Mouse (Mus musculus) forebrain, postnatal 0 days (tissue): ENCODE measurements around the gene Homer2. TPM values are rescaled to one million over a fixed set of nuclear protein-coding genes. Genes with fewer than 3 reads are reported as not detected.
A peak's percentile ranks its signal among the peaks of the same experiment; 100 is the strongest.

Experiments
- ATAC-seq: fragments of 200-750 bp; cut with Nextera tagmentation; 2 replicates; pipeline ENCODE4 v1.8.0; 2017; ENCODE audit warnings: mild to moderate bottlenecking, moderate library complexity
- DNase-seq: peaks from one replicate; pipeline ENCODE4 v3.0.0-alpha.2; 2015
- H3K27ac ChIP-seq: fragments of 300-500 bp; sonication (generic); 2 replicates; pipeline ENCODE4 v1.5.1; 2014; ENCODE audit warnings: low read depth, mild to moderate bottlenecking, antibody characterized with exemption, low read length, moderate library complexity, mixed read lengths
- H3K27me3 ChIP-seq: fragments of 300-500 bp; sonication (generic); 2 replicates; pipeline ENCODE4 v1.6.1; 2014; ENCODE audit warnings: mild to moderate bottlenecking, low read length, mixed read lengths; ENCODE audit not compliant: insufficient read depth
- H3K36me3 ChIP-seq: fragments of 300-500 bp; sonication (generic); 2 replicates; pipeline ENCODE4 v1.6.1; 2014; ENCODE audit warnings: mild to moderate bottlenecking, moderate library complexity; ENCODE audit not compliant: insufficient read depth
- H3K4me1 ChIP-seq: fragments of 300-500 bp; sonication (generic); 2 replicates; pipeline ENCODE4 v1.6.1; 2014; ENCODE audit warnings: antibody characterized with exemption; ENCODE audit not compliant: insufficient read depth
- H3K4me2 ChIP-seq: fragments of 300-500 bp; sonication (generic); 2 replicates; pipeline ENCODE4 v1.6.1; 2014; ENCODE audit warnings: low read depth, mild to moderate bottlenecking, moderate library complexity
- H3K4me3 ChIP-seq: fragments of 300-500 bp; sonication (generic); 2 replicates; pipeline ENCODE4 v1.5.1; 2014; ENCODE audit warnings: low read depth, low read length, mixed read lengths
- H3K9ac ChIP-seq: fragments of 300-500 bp; sonication (generic); 2 replicates; pipeline ENCODE4 v1.6.1; 2014; ENCODE audit warnings: mild to moderate bottlenecking
- H3K9me3 ChIP-seq: fragments of 300-500 bp; sonication (generic); 2 replicates; pipeline ENCODE4 v1.6.1; 2016; ENCODE audit warnings: low read length
- CTCF ChIP-seq: sonication (generic); IDR thresholded peaks from 2 replicates; pipeline ENCODE4 v1.5.1; 2016; ENCODE audit warnings: antibody characterized with exemption, control low read depth, low read depth
- WGBS: fragments of 180-500 bp; shearing (Covaris S2); extraction: QIAGEN DNeasy Blood & Tissue Kit; methylation state at CpG from one replicate; pipeline ENCODE4 v1.1.7; 2014; 5-methylcytosine and 5-hydroxymethylcytosine counted together
- polyA plus RNA-seq: library from polyadenylated mRNA; unstranded; fragments of >200 nt; fragmentation: Nextera tagmentation; extraction: Ambion mirVana; gene quantifications from 2 replicates; pipeline ENCODE4 v1.2.1, GENCODE M21; 2015
- total RNA-seq: library from RNA; depleted of rRNA; stranded (reverse); fragments of >200 nt; gene quantifications from 2 replicates; pipeline ENCODE4 v1.2.3, GENCODE M21; 2014; rRNA removed

Gene Homer2
- total RNA-seq (23.9 and 27.9 TPM in 2 replicates), polyA plus RNA-seq (23.5 and 28.8 TPM in 2 replicates)

- 72% methylated on average over 14 of the region's 14 CpGs for WGBS
Observed at GRCm38 (mm10) chr7:81707471-81708140, at the start of gene Homer2. Homer2 (minus strand) TSS chr7:81707527.

DNA sequence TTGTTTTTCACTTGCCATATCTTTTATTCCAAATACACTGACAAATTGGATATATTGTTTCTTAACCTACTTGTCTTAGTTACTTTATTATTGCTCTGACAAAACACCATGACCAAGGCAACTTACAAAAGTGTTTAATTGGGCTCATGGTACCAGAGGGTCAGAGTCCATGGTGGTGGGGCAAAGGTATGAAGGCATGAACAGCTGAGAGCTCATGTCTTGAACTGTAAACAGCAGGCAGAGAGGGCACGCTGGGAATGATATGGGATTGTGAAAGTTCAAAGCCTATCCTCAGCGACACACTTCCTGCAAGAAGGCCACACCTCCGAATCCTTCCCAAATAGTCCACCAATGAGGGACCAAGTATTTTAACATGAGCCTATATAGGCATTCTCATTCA, 40.6 kb upstream of the Homer2 start:
- DNase-seq = no peak
- Histone ChIP-seq H3K9me3 (no peaks in the 10 kb centered on the region), H3K4me1 (no peaks in the 10 kb centered on the region), H3K27ac (no peak overlapping the region), H3K4me2 (no peak overlapping the region), H3K27me3 (no peaks in the 10 kb centered on the region), H3K4me3 (no peak overlapping the region), H3K36me3 (no peaks in the 10 kb centered on the region), H3K9ac (no peak overlapping the region)
- TF ChIP-seq CTCF = no peak
- WGBS = 87% methylated on average over 3 of the region's 3 CpGs
- no peak for ATAC-seq

More at GRCm38 (mm10) chr7:81707471-81708140, at the start of gene Homer2:
- H3K27me3 ChIP-seq = no peaks in the 10 kb centered on the region
- H3K4me3 ChIP-seq = peak within 1 kb of the TSS; percentile 59
- no peak for TF ChIP-seq CTCF
- H3K9ac ChIP-seq = peak within 1 kb of the TSS; percentile 60
- DNase-seq (no peak), ATAC-seq (no peak)
- no peaks in the 10 kb centered on the region for H3K36me3 ChIP-seq
- H3K9me3 ChIP-seq = 0 out of 2 replicates have a peak, but pooled peaks cover 5% of the 10 kb centered on the region
- peak within 1 kb of the TSS; percentile 62; the same call in 1 of the 2 replicates for H3K27ac ChIP-seq
- peak within 1 kb of the TSS; percentile 90 for H3K4me2 ChIP-seq
- peaks cover 8% of the 10 kb centered on the region; the same call in 1 of the 2 replicates for H3K4me1 ChIP-seq

DNA sequence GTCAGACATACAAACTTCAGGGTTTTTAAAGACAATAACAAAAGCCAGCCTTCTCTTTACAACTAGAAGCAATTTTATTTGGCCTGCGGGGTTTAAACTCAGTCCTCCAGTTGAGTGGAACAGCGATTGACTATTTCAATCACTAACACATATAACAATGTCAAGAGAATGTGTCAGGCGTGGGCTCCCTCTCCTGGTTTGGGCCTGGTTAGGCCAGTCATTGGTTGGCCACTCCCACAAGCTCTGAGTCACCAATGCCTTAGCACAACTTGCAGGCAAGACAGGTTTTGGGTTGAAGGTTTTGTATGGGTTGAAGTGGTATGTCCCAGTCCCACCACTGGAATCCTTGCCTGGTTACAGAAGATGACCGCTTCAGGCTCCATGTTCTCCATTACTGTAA, 36.8 kb upstream of the Homer2 start:
- H3K27ac ChIP-seq = no peak overlapping the region
- no peak overlapping the region for H3K9ac ChIP-seq
- TF ChIP-seq CTCF = peak; percentile 51
- ATAC-seq (0 out of 2 replicates have a peak, but pooled peaks have one; percentile 38), DNase-seq (peak; percentile 27)
- no peaks in the 10 kb centered on the region for H3K27me3 ChIP-seq
- WGBS = 73% methylated on average over 4 of the region's 4 CpGs
- H3K4me2 ChIP-seq = no peak overlapping the region
- H3K4me1 ChIP-seq = no peaks in the 10 kb centered on the region
- no peaks in the 10 kb centered on the region for H3K9me3 ChIP-seq
- H3K4me3 ChIP-seq = no peak overlapping the region
- no peaks in the 10 kb centered on the region for H3K36me3 ChIP-seq

- Histone ChIP-seq H3K27me3 (no peaks in the 10 kb centered on the region), H3K9me3 (no peaks in the 10 kb centered on the region), H3K4me1 (no peaks in the 10 kb centered on the region), H3K4me2 (no peak overlapping the region), H3K27ac (no peak overlapping the region), H3K9ac (no peak overlapping the region), H3K36me3 (no peaks in the 10 kb centered on the region), H3K4me3 (no peak overlapping the region)
- no peak for ATAC-seq
- WGBS = 91% methylated on average over 7 of the region's 7 CpGs
- no peak for TF ChIP-seq CTCF
- no peak for DNase-seq
Observed at GRCm38 (mm10) chr7:81740010-81740409, 32.7 kb upstream of the Homer2 start.

DNA sequence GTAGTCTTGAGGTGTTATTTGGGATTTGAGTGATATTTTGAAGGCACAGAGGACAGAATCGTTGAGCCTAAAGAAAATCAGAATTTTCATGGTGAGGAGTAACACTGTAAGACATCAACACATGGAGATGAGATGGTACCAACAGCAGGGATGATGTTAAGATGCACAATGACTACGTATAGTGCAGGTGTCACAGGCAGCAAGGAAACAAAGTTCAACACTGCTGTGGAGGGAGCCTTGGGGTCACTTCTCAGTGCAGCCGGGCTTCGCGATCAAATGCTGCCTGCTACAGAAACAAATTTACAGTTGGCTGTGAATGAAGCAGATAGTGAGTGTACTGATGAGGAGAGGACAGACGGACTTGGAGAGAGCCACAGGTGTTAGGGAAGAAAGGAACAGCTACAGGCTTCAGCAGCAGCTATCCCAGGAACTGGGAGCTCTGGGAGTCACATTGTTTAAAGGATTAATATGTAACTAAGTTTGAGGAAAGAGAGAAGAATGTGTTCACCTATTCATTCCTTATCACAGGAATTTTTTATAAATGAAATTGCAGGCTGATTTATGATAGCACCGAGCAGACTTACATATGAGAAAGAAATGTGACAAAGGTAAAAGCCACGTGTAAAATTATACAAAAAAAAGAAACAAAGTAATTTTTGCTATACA, 31.5 kb upstream of the Homer2 start:
- Histone ChIP-seq H3K27me3 (no peaks in the 10 kb centered on the region), H3K9me3 (no peaks in the 10 kb centered on the region), H3K36me3 (no peaks in the 10 kb centered on the region), H3K4me3 (no peak overlapping the region), H3K4me1 (no peaks in the 10 kb centered on the region), H3K4me2 (no peak overlapping the region), H3K9ac (no peak overlapping the region), H3K27ac (no peak overlapping the region)
- TF ChIP-seq CTCF = no peak
- ATAC-seq = no peak
- 79% methylated on average over 8 of the region's 8 CpGs for WGBS
- no peak for DNase-seq

GRCm38 (mm10) chr7:81735300-81736048, 28.1 kb upstream of the Homer2 start:
- Histone ChIP-seq H3K27ac (no peak overlapping the region), H3K4me2 (no peak overlapping the region), H3K9me3 (no peaks in the 10 kb centered on the region), H3K36me3 (no peaks in the 10 kb centered on the region), H3K9ac (no peak overlapping the region), H3K4me1 (no peaks in the 10 kb centered on the region), H3K27me3 (no peaks in the 10 kb centered on the region), H3K4me3 (no peak overlapping the region)
- 68% methylated on average over 9 of the region's 9 CpGs for WGBS
- ATAC-seq (no peak), DNase-seq (no peak)
- no peak for TF ChIP-seq CTCF
